Mouse (Mus musculus) forebrain, embryonic 11.5 days (tissue): ENCODE results near the gene Cacna1c. TPM values are rescaled to one million over a fixed set of nuclear protein-coding genes. Genes with fewer than 3 reads are reported as not detected.

ENCODE experiments used
- ATAC-seq: fragments of 200-750 bp; cut with Nextera tagmentation; replicated peaks from 2 replicates; pipeline ENCODE4 v1.8.0; 2017; ENCODE audit warnings: moderate TSS enrichment; ENCODE audit not compliant: low FRiP score
- DNase-seq: peaks from one replicate; pipeline ENCODE4 v3.0.0-alpha.2; 2017; ENCODE audit warnings: low spot score
- H3K27ac ChIP-seq: fragments of 300-500 bp; sonication (generic); 2 replicates; pipeline ENCODE4 v1.5.1; 2014; ENCODE audit warnings: low read depth, low read length
- H3K27me3 ChIP-seq: fragments of 300-500 bp; sonication (generic); 2 replicates; pipeline ENCODE4 v1.6.1; 2014; ENCODE audit warnings: mild to moderate bottlenecking, low read length, mixed read lengths; ENCODE audit not compliant: control insufficient read depth, insufficient read depth
- H3K36me3 ChIP-seq: fragments of 300-500 bp; sonication (generic); 2 replicates; pipeline ENCODE4 v1.6.1; 2014; ENCODE audit warnings: mild to moderate bottlenecking, low read length, moderate library complexity, mixed read lengths; ENCODE audit not compliant: control insufficient read depth, insufficient read depth
- H3K4me1 ChIP-seq: fragments of 300-500 bp; sonication (generic); replicated peaks from 2 replicates; pipeline ENCODE4 v1.6.1; 2014; ENCODE audit warnings: low read length, mixed read lengths; ENCODE audit not compliant: control insufficient read depth, insufficient read depth
- H3K4me2 ChIP-seq: fragments of 300-500 bp; sonication (generic); 2 replicates; pipeline ENCODE4 v1.6.1; 2014; ENCODE audit warnings: low read depth, mild to moderate bottlenecking, low read length, moderate library complexity, mixed read lengths; ENCODE audit not compliant: severe bottlenecking
- H3K4me3 ChIP-seq: fragments of 300-500 bp; sonication (generic); 2 replicates; pipeline ENCODE4 v1.5.1; 2014; ENCODE audit warnings: low read depth, low read length
- H3K9ac ChIP-seq: fragments of 300-500 bp; sonication (generic); 2 replicates; pipeline ENCODE4 v1.6.1; 2014; ENCODE audit warnings: low read length
- H3K9me3 ChIP-seq: fragments of 300-500 bp; sonication (generic); 2 replicates; pipeline ENCODE4 v1.6.1; 2016; ENCODE audit warnings: low read length, mixed read lengths; ENCODE audit not compliant: control insufficient read depth
- WGBS: fragments of 180-500 bp; shearing (Covaris S2); extraction: QIAGEN DNeasy Blood & Tissue Kit; methylation state at CpG from one replicate; pipeline ENCODE4 v1.1.7; 2014; 5-methylcytosine and 5-hydroxymethylcytosine counted together
- polyA plus RNA-seq: library from polyadenylated mRNA; unstranded; fragments of >200 nt; fragmentation: Nextera tagmentation; extraction: Ambion mirVana; gene quantifications from 2 replicates; pipeline ENCODE4 v1.2.1, GENCODE M21; 2014

The Cacna1c gene
- polyA plus RNA-seq, 1 experiment from 2014 or later = 4.8 TPM

DNA sequence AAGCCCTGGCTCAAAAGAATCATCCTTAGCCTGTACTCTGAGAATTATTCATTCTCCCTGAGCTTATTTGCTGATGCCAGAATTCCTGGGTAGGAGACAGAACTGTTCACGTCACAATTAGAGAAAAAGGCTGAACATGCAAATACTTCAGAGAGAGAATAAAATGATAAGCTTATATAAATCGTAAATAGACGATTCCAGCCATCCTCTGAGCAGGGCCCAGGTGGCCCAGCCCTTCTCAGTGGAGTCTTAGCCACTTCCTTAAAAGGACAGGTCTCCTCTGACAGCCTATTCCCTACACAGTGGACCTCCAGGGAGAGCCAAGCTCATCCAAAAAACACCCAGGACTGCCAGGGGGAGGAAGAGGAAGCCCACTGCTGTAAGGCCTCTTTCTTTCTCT is 110.4 kb downstream of the Cacna1c start:
- 82% methylated on average over 3 of the region's 3 CpGs for WGBS
- ATAC-seq = no peak

DNA sequence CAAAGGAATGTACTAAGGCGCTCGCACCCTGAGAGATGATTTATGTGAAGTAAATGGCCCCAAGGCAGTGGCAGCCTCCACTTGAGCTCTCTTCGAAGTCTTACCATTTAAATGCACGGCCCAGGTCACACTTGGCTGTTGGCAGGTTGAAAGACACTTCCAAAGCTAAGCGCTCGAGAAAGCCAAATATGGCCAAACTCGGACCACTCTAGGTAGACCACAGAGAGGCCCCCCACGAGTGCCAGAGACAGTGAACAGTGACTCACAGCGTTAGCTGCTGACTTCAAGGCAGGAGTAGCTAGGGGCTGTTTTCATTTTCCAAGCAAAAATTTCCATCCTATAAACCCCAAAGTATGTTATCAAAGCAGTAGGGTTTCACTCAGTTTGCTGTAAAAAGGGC is 111.7 kb downstream of the Cacna1c start:
- Histone ChIP-seq H3K27me3 (no peaks in the 10 kb centered on the region), H3K36me3 (no peaks in the 10 kb centered on the region), H3K4me3 (no peak overlapping the region), H3K9me3 (no peaks in the 10 kb centered on the region), H3K4me2 (no peak overlapping the region), H3K27ac (no peak overlapping the region), H3K9ac (no peak overlapping the region), H3K4me1 (no peaks in the 10 kb centered on the region)
- no peak for DNase-seq
- no peak for ATAC-seq
- 87% methylated on average over 9 of the region's 9 CpGs for WGBS

More for the DNA sequence above, 110.4 kb downstream of the Cacna1c start:
- H3K4me2 ChIP-seq = no peak overlapping the region
- no peaks in the 10 kb centered on the region for H3K9me3 ChIP-seq
- H3K4me3 ChIP-seq = no peak overlapping the region
- DNase-seq = no peak
- H3K27ac ChIP-seq = no peak overlapping the region
- H3K27me3 ChIP-seq = no peaks in the 10 kb centered on the region
- no peak overlapping the region for H3K9ac ChIP-seq
- no peaks in the 10 kb centered on the region for H3K4me1 ChIP-seq
- no peaks in the 10 kb centered on the region for H3K36me3 ChIP-seq

DNA sequence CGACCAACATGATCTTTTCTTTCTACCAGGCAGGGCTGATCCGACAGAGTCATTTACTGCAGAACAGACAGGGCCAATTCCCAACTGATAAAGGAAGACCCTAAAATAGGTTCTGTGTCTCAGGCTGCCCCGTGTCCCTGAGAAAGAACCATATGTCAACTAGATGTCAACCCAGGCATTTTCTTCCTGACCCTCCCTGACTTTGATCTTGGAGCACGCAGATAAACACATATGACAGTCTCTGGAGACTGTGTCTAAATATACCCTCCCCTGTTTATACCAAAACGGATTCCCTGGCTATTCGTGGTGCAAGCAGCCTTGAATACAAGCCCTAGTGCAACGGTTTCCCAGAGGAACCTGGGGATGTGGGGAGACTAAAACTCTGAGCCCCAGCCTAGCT is 112.7 kb downstream of the Cacna1c start:
- H3K9ac ChIP-seq = no peak overlapping the region
- no peak overlapping the region for H3K4me2 ChIP-seq
- no peaks in the 10 kb centered on the region for H3K9me3 ChIP-seq
- no peaks in the 10 kb centered on the region for H3K27me3 ChIP-seq
- H3K4me1 ChIP-seq = no peaks in the 10 kb centered on the region
- 85% methylated on average over 7 of the region's 7 CpGs for WGBS
- DNase-seq = no peak
- H3K27ac ChIP-seq = no peak overlapping the region
- H3K4me3 ChIP-seq = no peak overlapping the region
- no peaks in the 10 kb centered on the region for H3K36me3 ChIP-seq
- no peak for ATAC-seq

DNA sequence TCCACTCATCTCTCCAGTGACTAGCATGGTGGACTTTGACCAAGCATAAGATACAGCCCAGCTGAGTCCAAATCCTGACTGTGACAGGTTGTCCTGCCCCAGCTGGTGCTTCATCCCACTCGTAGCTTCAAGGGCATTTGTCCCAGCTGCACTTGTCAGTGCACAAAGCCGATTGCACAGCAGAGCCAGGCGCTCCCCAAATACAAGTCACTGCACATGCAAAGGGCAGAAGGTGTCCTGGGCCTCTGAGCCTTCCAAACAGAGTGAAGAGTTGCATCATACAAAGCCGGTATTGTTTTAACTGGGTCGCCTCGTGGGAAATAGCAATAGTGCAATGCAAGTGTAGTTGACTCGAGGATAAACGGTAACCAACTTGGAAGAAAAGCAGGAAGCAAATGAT is 113.6 kb downstream of the Cacna1c start:
- H3K9me3 ChIP-seq = no peaks in the 10 kb centered on the region
- ATAC-seq = no peak
- no peak overlapping the region for H3K9ac ChIP-seq
- H3K4me3 ChIP-seq = no peak overlapping the region
- no peak overlapping the region for H3K27ac ChIP-seq
- 80% methylated on average over 8 of the region's 8 CpGs for WGBS
- no peak overlapping the region for H3K4me2 ChIP-seq
- no peak for DNase-seq
- no peaks in the 10 kb centered on the region for H3K36me3 ChIP-seq
- no peaks in the 10 kb centered on the region for H3K27me3 ChIP-seq
- no peaks in the 10 kb centered on the region for H3K4me1 ChIP-seq

DNA sequence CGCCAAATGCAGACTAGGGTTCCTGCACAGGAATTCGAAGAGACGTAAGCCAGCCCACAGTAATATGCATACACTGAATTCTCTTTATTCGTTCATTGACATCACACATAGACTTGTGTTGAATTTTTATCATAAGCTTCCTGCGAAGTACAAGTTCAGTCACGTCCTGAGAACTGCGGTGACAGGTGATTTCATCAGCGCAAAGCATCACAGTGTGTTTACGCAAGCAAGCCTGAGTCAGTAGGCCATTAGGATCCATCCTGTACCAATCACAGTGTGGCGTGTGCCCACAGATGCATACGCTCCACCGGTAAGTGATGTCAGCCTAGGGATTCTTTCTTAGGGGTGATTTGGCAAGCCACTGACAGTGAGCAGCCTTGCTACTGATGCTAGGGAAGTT is 114.6 kb downstream of the Cacna1c start:
- 97% methylated on average over 12 of the region's 12 CpGs for whole genome bisulfite sequencing
- no peak overlapping the region for H3K27ac ChIP-seq
- no peaks in the 10 kb centered on the region for H3K36me3 ChIP-seq
- no peak overlapping the region for H3K4me2 ChIP-seq
- ATAC-seq = no peak
- H3K4me1 ChIP-seq = no peaks in the 10 kb centered on the region
- H3K9me3 ChIP-seq = no peaks in the 10 kb centered on the region
- no peak overlapping the region for H3K4me3 ChIP-seq
- H3K9ac ChIP-seq = no peak overlapping the region
- DNase-seq = no peak
- no peaks in the 10 kb centered on the region for H3K27me3 ChIP-seq

DNA sequence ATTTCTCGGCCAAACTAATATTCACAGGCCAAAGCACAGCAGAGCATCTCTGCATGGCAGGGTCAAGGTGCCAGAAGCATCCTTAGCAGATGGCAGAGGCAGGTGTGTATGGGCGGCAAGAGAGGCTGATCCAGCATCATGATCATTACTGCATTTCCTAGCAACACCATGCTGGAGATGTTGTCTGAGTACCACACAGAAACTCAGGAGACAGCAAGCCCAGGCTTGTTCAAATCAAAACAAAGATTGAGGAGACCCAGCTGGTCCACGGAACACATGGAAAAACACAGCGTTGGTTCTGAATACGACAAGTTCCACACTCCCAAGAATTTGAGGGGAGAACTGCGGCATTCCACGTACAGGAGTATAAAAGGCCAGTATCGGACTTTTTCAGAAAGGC is 116.6 kb downstream of the Cacna1c start:
- DNase-seq (no peak), ATAC-seq (no peak)
- H3K4me3 ChIP-seq = no peak overlapping the region
- no peaks in the 10 kb centered on the region for H3K9me3 ChIP-seq
- WGBS = 84% methylated on average over 8 of the region's 8 CpGs
- H3K27me3 ChIP-seq = no peaks in the 10 kb centered on the region
- no peak overlapping the region for H3K27ac ChIP-seq
- no peak overlapping the region for H3K9ac ChIP-seq
- H3K4me1 ChIP-seq = no peaks in the 10 kb centered on the region
- no peak overlapping the region for H3K4me2 ChIP-seq
- no peaks in the 10 kb centered on the region for H3K36me3 ChIP-seq

DNA sequence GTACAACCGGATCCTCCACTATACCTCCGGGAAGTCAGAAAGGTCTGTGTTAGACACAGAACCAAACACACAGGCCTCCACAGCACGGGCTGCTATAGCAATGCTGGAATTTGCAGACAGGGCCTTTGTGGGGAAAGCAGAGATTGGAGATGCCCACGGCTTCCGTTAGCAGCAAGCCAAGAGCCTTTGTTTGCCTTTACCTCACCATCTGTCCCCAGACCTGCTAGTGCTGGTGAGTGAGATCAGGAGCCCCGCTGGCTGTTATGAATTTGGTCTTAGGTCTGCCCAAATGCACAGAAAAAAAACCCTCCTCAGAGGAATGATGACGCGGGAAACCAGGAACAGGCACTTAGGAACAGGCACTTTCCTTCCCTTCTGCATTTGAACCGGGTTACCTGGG is 117.3 kb downstream of the Cacna1c start:
- ATAC-seq (no peak), DNase-seq (no peak)
- Histone ChIP-seq H3K4me1 (no peaks in the 10 kb centered on the region), H3K27me3 (no peaks in the 10 kb centered on the region), H3K9me3 (no peaks in the 10 kb centered on the region), H3K36me3 (no peaks in the 10 kb centered on the region), H3K4me3 (no peak overlapping the region), H3K4me2 (no peak overlapping the region), H3K27ac (no peak overlapping the region), H3K9ac (no peak overlapping the region)
- 85% methylated on average over 9 of the region's 9 CpGs for WGBS

GRCm38 (mm10) chr6:119077231-119077630 is 119.0 kb downstream of the Cacna1c start:
- H3K9ac ChIP-seq = no peak overlapping the region
- WGBS = 95% methylated on average over 6 of the region's 6 CpGs

DNA sequence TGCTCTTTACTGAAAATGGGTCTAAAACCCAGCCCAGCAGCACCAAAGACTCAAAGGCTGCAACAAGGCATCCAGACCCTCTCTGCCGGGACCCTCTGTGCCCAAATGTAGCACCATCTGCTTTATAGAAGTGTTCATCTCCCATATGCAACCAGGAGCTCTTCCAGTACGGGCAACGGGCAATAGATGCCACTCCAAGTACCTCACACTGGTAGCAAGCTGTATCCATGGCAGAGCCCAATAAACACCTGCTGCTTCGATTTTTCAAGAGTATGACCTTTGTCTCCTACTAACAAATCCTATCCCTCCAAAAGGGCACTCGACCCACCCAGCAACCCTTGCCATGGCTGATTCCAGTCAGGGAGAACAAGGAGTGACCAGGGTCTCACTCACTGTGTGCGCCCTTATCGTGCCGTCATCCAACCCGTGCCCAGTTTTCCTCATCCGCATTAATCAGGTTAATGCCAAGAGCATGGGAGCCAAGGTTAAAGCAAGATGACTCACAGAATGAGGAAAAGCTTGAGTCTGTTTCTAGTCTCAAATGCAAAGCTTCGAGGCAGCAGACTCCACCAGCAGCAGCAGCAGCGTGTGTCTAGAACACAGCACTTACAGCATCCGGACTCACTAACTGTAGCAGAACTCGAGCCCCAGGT is 122.7 kb downstream of the Cacna1c start:
- 89% methylated on average over 14 of the region's 14 CpGs for WGBS
- H3K4me1 ChIP-seq = no peaks in the 10 kb centered on the region; the same call in 1 of the 2 replicates
- H3K9ac ChIP-seq = no peak overlapping the region
- no peaks in the 10 kb centered on the region for H3K9me3 ChIP-seq
- no peak overlapping the region for H3K4me2 ChIP-seq
- H3K36me3 ChIP-seq = no peaks in the 10 kb centered on the region
- DNase-seq (no peak), ATAC-seq (no peak)
- no peak overlapping the region for H3K27ac ChIP-seq
- H3K27me3 ChIP-seq = no peaks in the 10 kb centered on the region
- H3K4me3 ChIP-seq = no peak overlapping the region

More at GRCm38 (mm10) chr6:119077231-119077630, 119.0 kb downstream of the Cacna1c start:
- Histone ChIP-seq H3K27ac (no peak overlapping the region), H3K4me1 (no peaks in the 10 kb centered on the region; the same call in 1 of the 2 replicates), H3K4me3 (no peak overlapping the region), H3K4me2 (no peak overlapping the region), H3K9me3 (no peaks in the 10 kb centered on the region), H3K27me3 (no peaks in the 10 kb centered on the region), H3K36me3 (no peaks in the 10 kb centered on the region)
- DNase-seq (no peak), ATAC-seq (no peak)
